Mouse (Mus musculus) megakaryocyte-erythroid progenitor cell, adult 5-6 weeks (primary cell): Measurements from ENCODE around the gene Phkb. TPM values are rescaled to one million over a fixed set of nuclear protein-coding genes. Genes with fewer than 3 reads are reported as not detected.
"Not testable (repeated sequence)": the region's sequence is repeated elsewhere in the genome, so short reads cannot be mapped to it uniquely, and the experiment has no call there.

Experiments used
- ATAC-seq: replicated peaks from 2 replicates; pipeline ENCODE4 v1.8.0; 2016; ENCODE audit warnings: mild to moderate bottlenecking, inconsistent platforms; ENCODE audit not compliant: severe bottlenecking, poor library complexity, low FRiP score, low TSS enrichment
- total RNA-seq, 2 experiments: library from RNA; stranded (forward) in 1 of 2; stranded (reverse) in 1 of 2; fragments of 200-1000, 215-1000 nt in 1 of 2; fragments of >200 nt in 1 of 2; fragmentation: Nextera tagmentation in 1 of 2; gene quantifications; 2 replicates each; pipeline ENCODE4 v1.2.3; 2014 to 2017

Gene Phkb
- total RNA-seq (2014; fragmentation: Nextera tagmentation) (30.3 and 33.2 TPM in 2 replicates), total RNA-seq (2017) (14.2 and 20.6 TPM in 2 replicates)

GRCm38 (mm10) chr8:85840657-85841488 lies at the start of gene Phkb, which contains the start of gene Itfg1:
Phkb (plus strand) TSS chr8:85840959.
Itfg1 (minus strand) TSS chr8:85840921.
- peak; percentile 81 for ATAC-seq

- ATAC-seq: not testable (repeated sequence)
These were observed 44.4 kb upstream of the Phkb start for GRCm38 (mm10) chr8:85796392-85796791.

GRCm38 (mm10) chr8:85800164-85800563 lies 40.6 kb upstream of the Phkb start:
- no peak for ATAC-seq

- no peak for ATAC-seq
These were observed 39.4 kb upstream of the Phkb start for GRCm38 (mm10) chr8:85801408-85801807.

GRCm38 (mm10) chr8:85813621-85814020 lies 27.1 kb upstream of the Phkb start:
- ATAC-seq: no peak

- ATAC-seq: 0 out of 2 replicates have a peak, but pooled peaks have one; percentile 31
These were observed 673 bp upstream of the Phkb start for GRCm38 (mm10) chr8:85839916-85840656.

- ATAC-seq: peak; percentile 39
These were observed 683 bp downstream of the Phkb start for GRCm38 (mm10) chr8:85841489-85841795.

GRCm38 (mm10) chr8:85845887-85846286 lies 5.1 kb downstream of the Phkb start:
- no peak for ATAC-seq

GRCm38 (mm10) chr8:85854220-85855123 lies 13.7 kb downstream of the Phkb start:
- no peak for ATAC-seq

GRCm38 (mm10) chr8:85857227-85857896 lies 16.6 kb downstream of the Phkb start:
- not testable (repeated sequence) for ATAC-seq

GRCm38 (mm10) chr8:85860612-85861011 lies 19.9 kb downstream of the Phkb start:
- no peak for ATAC-seq

GRCm38 (mm10) chr8:85862381-85862780 lies 21.6 kb downstream of the Phkb start:
- no peak for ATAC-seq

- no peak for ATAC-seq
These were observed 30.9 kb downstream of the Phkb start for GRCm38 (mm10) chr8:85871660-85872059.

- ATAC-seq: no peak
These were observed 37.2 kb downstream of the Phkb start for GRCm38 (mm10) chr8:85877976-85878375.

GRCm38 (mm10) chr8:85879624-85880023 lies 38.9 kb downstream of the Phkb start:
- ATAC-seq: no peak

GRCm38 (mm10) chr8:85884811-85885210 lies 44.1 kb downstream of the Phkb start:
- no peak for ATAC-seq

- no peak for ATAC-seq
These were observed 56.9 kb downstream of the Phkb start for GRCm38 (mm10) chr8:85897636-85898035.

GRCm38 (mm10) chr8:85924991-85925390 lies 84.2 kb downstream of the Phkb start:
- ATAC-seq: no peak

GRCm38 (mm10) chr8:85925574-85925973 lies 84.8 kb downstream of the Phkb start:
- no peak for ATAC-seq
